Mouse (Mus musculus) limb, embryonic 12.5 days (tissue): ENCODE measurements around the gene Slco1a5. TPM values are rescaled to one million over a fixed set of nuclear protein-coding genes. Genes with fewer than 3 reads are reported as not detected.
A peak's percentile ranks its signal among the peaks of the same experiment; 100 is the strongest.

Experiments used
- ATAC-seq: fragments of 200-750 bp; cut with Nextera tagmentation; 2 replicates; pipeline ENCODE4 v1.8.0; 2017; ENCODE audit warnings: low read depth, moderate TSS enrichment; ENCODE audit not compliant: insufficient number of reproducible peaks, insufficient read depth, low FRiP score, low TSS enrichment
- H3K27ac ChIP-seq: fragments of 300-500 bp; sonication (generic); 2 replicates; pipeline ENCODE4 v1.5.1; 2016; ENCODE audit warnings: mild to moderate bottlenecking, moderate library complexity
- H3K27me3 ChIP-seq: fragments of 300-500 bp; sonication (generic); 2 replicates; pipeline ENCODE4 v1.6.1; 2016; ENCODE audit warnings: mild to moderate bottlenecking, moderate library complexity
- H3K36me3 ChIP-seq: fragments of 300-500 bp; sonication (generic); 2 replicates; pipeline ENCODE4 v1.6.1; 2016; ENCODE audit warnings: mild to moderate bottlenecking, moderate library complexity
- H3K4me1 ChIP-seq: fragments of 300-500 bp; sonication (generic); replicated peaks from 2 replicates; pipeline ENCODE4 v1.6.1; 2016
- H3K4me2 ChIP-seq: fragments of 300-500 bp; sonication (generic); 2 replicates; pipeline ENCODE4 v1.6.1; 2016; ENCODE audit warnings: mild to moderate bottlenecking, moderate library complexity
- H3K4me3 ChIP-seq: fragments of 300-500 bp; sonication (generic); replicated peaks from 2 replicates; pipeline ENCODE4 v1.5.1; 2016; ENCODE audit warnings: mild to moderate bottlenecking
- H3K9ac ChIP-seq: fragments of 300-500 bp; sonication (generic); replicated peaks from 2 replicates; pipeline ENCODE4 v1.6.1; 2016; ENCODE audit warnings: mild to moderate bottlenecking, moderate library complexity
- H3K9me3 ChIP-seq: fragments of 300-500 bp; sonication (generic); 2 replicates; pipeline ENCODE4 v1.6.1; 2016; ENCODE audit warnings: mild to moderate bottlenecking, moderate library complexity
- whole genome bisulfite sequencing: fragments of 180-500 bp; shearing (Covaris S2); methylation state at CpG from one replicate; pipeline ENCODE4 v1.1.7; 2016; 5-methylcytosine and 5-hydroxymethylcytosine counted together
- polyA plus RNA-seq: library from polyadenylated mRNA; unstranded; fragments of >200 nt; fragmentation: Nextera tagmentation; extraction: Ambion mirVana; gene quantifications from 2 replicates; pipeline ENCODE4 v1.2.1, GENCODE M21; 2016

Gene Slco1a5
- polyA plus RNA-seq, 1 experiment from 2014 or later = not detected

- Histone ChIP-seq H3K4me2 (peak overlapping the region; percentile 58), H3K36me3 (peaks cover 18% of the 10 kb centered on the region), H3K4me3 (peak overlapping the region; percentile 65), H3K4me1 (peaks cover 9% of the 10 kb centered on the region; the same call in 1 of the 2 replicates), H3K27ac (no peak overlapping the region), H3K9ac (peak overlapping the region; percentile 55), H3K9me3 (no peaks in the 10 kb centered on the region), H3K27me3 (no peaks in the 10 kb centered on the region)
- 53% methylated on average over 12 of the region's 12 CpGs for WGBS
- no peak for ATAC-seq
Measured at GRCm38 (mm10) chr6:142346181-142347110, 23.7 kb upstream of the Slco1a5 start.

- ATAC-seq = peak; percentile 93
- H3K4me2 ChIP-seq = peak within 1 kb of the TSS; percentile 58
- under 1% methylated on average over 48 of the region's 48 CpGs for WGBS
Measured at GRCm38 (mm10) chr6:142345440-142346038, 22.8 kb upstream of the Slco1a5 start, which contains the start of gene Pyroxd1. Gene Pyroxd1, plus strand, starts transcription at chr6:142345654.

GRCm38 (mm10) chr6:142343561-142343960 is 20.8 kb upstream of the Slco1a5 start:
- WGBS = 66% methylated on average over 2 of the region's 2 CpGs

More at GRCm38 (mm10) chr6:142345440-142346038, 22.8 kb upstream of the Slco1a5 start, which contains the start of gene Pyroxd1:
- peak within 1 kb of the TSS; percentile 65 for H3K4me3 ChIP-seq
- H3K4me1 ChIP-seq = peaks cover 9% of the 10 kb centered on the region; the same call in 1 of the 2 replicates
- H3K9me3 ChIP-seq = no peaks in the 10 kb centered on the region
- H3K36me3 ChIP-seq = peaks cover 9% of the 10 kb centered on the region; the same call in 1 of the 2 replicates
- H3K27ac ChIP-seq = peak within 1 kb of the TSS; percentile 69; the same call in 1 of the 2 replicates
- no peaks in the 10 kb centered on the region for H3K27me3 ChIP-seq
- peak within 1 kb of the TSS; percentile 55 for H3K9ac ChIP-seq

GRCm38 (mm10) chr6:142339576-142339975 is 16.8 kb upstream of the Slco1a5 start:
- Histone ChIP-seq H3K4me2 (no peak overlapping the region), H3K36me3 (no peaks in the 10 kb centered on the region), H3K4me3 (no peak overlapping the region), H3K27me3 (no peaks in the 10 kb centered on the region), H3K9me3 (no peaks in the 10 kb centered on the region), H3K27ac (no peak overlapping the region), H3K9ac (no peak overlapping the region), H3K4me1 (no peaks in the 10 kb centered on the region)
- ATAC-seq = no peak
- WGBS = 49% methylated on average over 2 of the region's 2 CpGs

More at GRCm38 (mm10) chr6:142343561-142343960, 20.8 kb upstream of the Slco1a5 start:
- Histone ChIP-seq H3K27ac (no peak overlapping the region), H3K4me2 (no peak overlapping the region), H3K36me3 (no peaks in the 10 kb centered on the region), H3K27me3 (no peaks in the 10 kb centered on the region), H3K9ac (no peak overlapping the region), H3K4me1 (peaks cover 9% of the 10 kb centered on the region; the same call in 1 of the 2 replicates), H3K9me3 (no peaks in the 10 kb centered on the region), H3K4me3 (no peak overlapping the region)
- no peak for ATAC-seq

- no peak overlapping the region for H3K9ac ChIP-seq
- H3K4me1 ChIP-seq = no peaks in the 10 kb centered on the region
- 70% methylated on average over 2 of the region's 2 CpGs for WGBS
- ATAC-seq = no peak
- no peaks in the 10 kb centered on the region for H3K27me3 ChIP-seq
- H3K36me3 ChIP-seq = no peaks in the 10 kb centered on the region
- no peaks in the 10 kb centered on the region for H3K9me3 ChIP-seq
- H3K4me3 ChIP-seq = no peak overlapping the region
- no peak overlapping the region for H3K4me2 ChIP-seq
- H3K27ac ChIP-seq = no peak overlapping the region
Measured at GRCm38 (mm10) chr6:142338961-142339360, 16.2 kb upstream of the Slco1a5 start.

GRCm38 (mm10) chr6:142329201-142329600 is 6.4 kb upstream of the Slco1a5 start:
- Histone ChIP-seq H3K27me3 (no peaks in the 10 kb centered on the region), H3K9ac (no peak overlapping the region), H3K9me3 (no peaks in the 10 kb centered on the region), H3K36me3 (no peaks in the 10 kb centered on the region), H3K4me3 (no peak overlapping the region), H3K27ac (no peak overlapping the region), H3K4me1 (no peaks in the 10 kb centered on the region), H3K4me2 (no peak overlapping the region)
- ATAC-seq = no peak
- 64% methylated on average over 1 of the region's 1 CpGs for WGBS

- no peaks in the 10 kb centered on the region for H3K27me3 ChIP-seq
- no peak overlapping the region for H3K4me3 ChIP-seq
- ATAC-seq = no peak
- H3K36me3 ChIP-seq = no peaks in the 10 kb centered on the region
- no peaks in the 10 kb centered on the region for H3K9me3 ChIP-seq
- no peak overlapping the region for H3K9ac ChIP-seq
- no peaks in the 10 kb centered on the region for H3K4me1 ChIP-seq
- WGBS = 61% methylated on average over 3 of the region's 3 CpGs
- no peak overlapping the region for H3K27ac ChIP-seq
- H3K4me2 ChIP-seq = no peak overlapping the region
Measured at GRCm38 (mm10) chr6:142326598-142326997, 3.8 kb upstream of the Slco1a5 start.

- no peaks in the 10 kb centered on the region for H3K27me3 ChIP-seq
- no peaks in the 10 kb centered on the region for H3K36me3 ChIP-seq
- no peak for ATAC-seq
- H3K4me2 ChIP-seq = no peak overlapping the region
- H3K27ac ChIP-seq = no peak overlapping the region
- H3K4me3 ChIP-seq = no peak overlapping the region
- no peak overlapping the region for H3K9ac ChIP-seq
- no peaks in the 10 kb centered on the region for H3K4me1 ChIP-seq
- no peaks in the 10 kb centered on the region for H3K9me3 ChIP-seq
Measured at GRCm38 (mm10) chr6:142317106-142317505, 5.7 kb downstream of the Slco1a5 start.

GRCm38 (mm10) chr6:142314285-142314684 is 8.5 kb downstream of the Slco1a5 start:
- ATAC-seq = no peak
- Histone ChIP-seq H3K4me1 (no peaks in the 10 kb centered on the region), H3K9ac (no peak overlapping the region), H3K4me3 (no peak overlapping the region), H3K27me3 (no peaks in the 10 kb centered on the region), H3K36me3 (no peaks in the 10 kb centered on the region), H3K9me3 (peaks cover 7% of the 10 kb centered on the region), H3K27ac (no peak overlapping the region), H3K4me2 (no peak overlapping the region)
- WGBS = 80% methylated on average over 5 of the region's 5 CpGs

- no peak overlapping the region for H3K27ac ChIP-seq
- no peaks in the 10 kb centered on the region for H3K27me3 ChIP-seq
- H3K4me2 ChIP-seq = no peak overlapping the region
- no peak overlapping the region for H3K4me3 ChIP-seq
- H3K4me1 ChIP-seq = no peaks in the 10 kb centered on the region
- ATAC-seq = 0 out of 2 replicates have a peak, but pooled peaks have one; percentile 78
- H3K9ac ChIP-seq = no peak overlapping the region
- H3K36me3 ChIP-seq = no peaks in the 10 kb centered on the region
- peaks cover 10% of the 10 kb centered on the region for H3K9me3 ChIP-seq
Measured at GRCm38 (mm10) chr6:142305076-142305475, 17.7 kb downstream of the Slco1a5 start.

- Histone ChIP-seq H3K27ac (no peak within 1 kb of the TSS), H3K4me3 (no peak within 1 kb of the TSS), H3K9ac (no peak within 1 kb of the TSS), H3K36me3 (no peaks in the 10 kb centered on the region), H3K9me3 (no peaks in the 10 kb centered on the region), H3K4me2 (no peak within 1 kb of the TSS), H3K27me3 (no peaks in the 10 kb centered on the region), H3K4me1 (no peaks in the 10 kb centered on the region)
- ATAC-seq = no peak
- WGBS = 57% methylated on average over 4 of the region's 4 CpGs
Measured at GRCm38 (mm10) chr6:142298098-142298497, 24.7 kb downstream of the Slco1a5 start, which contains the start of gene Iapp. Gene Iapp, plus strand, starts transcription at chr6:142298423.
